Mouse (Mus musculus): ENCODE data around the gene Etd.
"Not testable (repeated sequence)": the region's sequence is repeated elsewhere in the genome, so short reads cannot be mapped to it uniquely, and the experiment has no call there.

Etd gene

DNA sequence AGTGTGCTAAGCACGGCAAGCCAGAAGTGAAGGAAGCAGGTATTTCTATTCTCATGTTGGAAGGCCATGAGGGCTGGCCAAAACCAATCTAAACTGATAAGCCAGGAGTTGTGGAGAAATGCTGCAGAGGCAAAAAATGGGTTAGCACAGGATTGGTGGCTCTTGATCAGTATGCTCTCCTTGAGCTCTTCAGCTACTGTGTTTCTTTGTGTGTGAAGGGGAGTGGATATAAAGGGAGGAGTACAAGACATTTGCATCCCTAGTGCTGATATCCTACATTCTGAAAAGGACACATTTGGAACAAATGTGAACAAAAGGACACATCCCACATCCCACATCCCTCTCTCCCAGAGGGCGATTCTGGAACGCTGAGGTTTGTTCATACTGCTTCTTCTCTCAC lies at the start of gene Etd:
Gene Etd, plus strand, starts transcription at position 301 of the 400 bp plus-strand sequence.
- no peak for DNase-seq (ENCODE audit: low read depth, low spot score)

DNA sequence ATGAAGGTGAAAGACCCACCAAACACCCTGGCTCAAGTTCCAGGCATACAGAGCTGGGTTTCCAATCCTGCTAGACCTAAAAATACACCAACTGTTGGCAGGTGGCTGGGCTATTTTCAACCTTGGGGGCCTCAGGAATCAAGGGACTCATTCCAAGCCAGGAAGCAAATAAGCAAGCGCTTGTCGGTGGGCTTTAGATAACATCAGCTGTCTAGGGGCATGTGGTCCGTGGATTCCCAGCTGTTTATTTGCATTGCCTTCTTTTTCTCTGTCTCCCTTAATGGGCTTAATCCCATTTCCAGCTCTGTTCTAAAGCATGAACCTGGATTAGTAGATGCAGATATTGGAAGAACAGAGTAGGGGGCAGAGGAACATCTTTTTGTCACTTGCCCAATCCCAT lies 48.4 kb upstream of the Etd start:
- no peak for DNase-seq (ENCODE audit: low read depth, low spot score)

DNA sequence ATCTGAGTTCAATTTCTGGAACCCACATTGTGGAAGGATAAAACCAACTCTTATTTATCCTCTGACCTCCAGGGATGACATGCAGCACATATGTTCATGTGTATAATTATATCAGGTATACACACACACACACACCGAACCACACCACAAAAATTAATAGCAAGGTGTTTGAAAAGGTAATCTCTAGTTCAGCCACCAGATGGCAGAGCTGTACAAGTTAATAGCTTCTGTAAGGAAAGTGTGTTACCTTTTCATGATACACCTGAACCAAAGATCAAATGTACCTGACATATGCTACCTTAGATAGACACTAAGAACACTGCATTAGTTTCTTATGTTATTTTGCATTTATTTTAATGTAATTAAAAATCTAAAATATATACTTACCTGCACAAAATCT lies 1.8 kb upstream of the Etd start:
- peak; percentile 0 for DNase-seq (ENCODE audit: low read depth, low spot score)

DNA sequence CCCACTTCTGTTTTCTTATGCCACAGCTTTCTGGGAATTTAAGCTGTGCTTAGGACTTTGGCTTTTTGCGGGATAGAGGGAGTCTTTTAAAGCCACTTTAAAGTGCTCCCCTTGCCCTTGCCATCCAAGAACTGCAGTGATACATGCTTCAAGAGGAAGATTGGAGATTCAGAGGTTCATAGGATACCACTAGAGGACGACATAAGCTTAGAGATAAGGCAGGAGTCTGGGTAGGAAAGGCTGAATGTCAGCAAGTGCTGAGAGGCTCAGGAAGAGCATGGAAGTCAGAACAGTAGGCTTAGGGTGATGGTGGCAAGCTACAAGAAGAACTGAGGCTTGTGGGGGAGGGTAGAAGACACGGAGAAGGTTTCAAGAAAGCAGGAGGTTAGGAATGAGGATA lies 24.9 kb downstream of the Etd start:
- no peak for DNase-seq (ENCODE audit: low read depth, low spot score)

- DNase-seq (ENCODE audit: low read depth, low spot score): not testable (repeated sequence)
Measured at GRCm38 (mm10) chrX:53464194-53464593, 29.5 kb downstream of the Etd start.

Measured in retina, adult 2 months (tissue).